Mouse (Mus musculus) gastrocnemius, adult 18-20 months (tissue): ENCODE results near the gene Rps5. TPM values are rescaled to one million over a fixed set of nuclear protein-coding genes. Genes with fewer than 3 reads are reported as not detected.
"Not testable (repeated sequence)": the region's sequence is repeated elsewhere in the genome, so short reads cannot be mapped to it uniquely, and the experiment has no call there.

ENCODE experiments used
- DNase-seq: peaks from one replicate; pipeline ENCODE4 v3.0.0; 2021; ENCODE audit warnings: low spot score
- long read RNA-seq, 2 experiments: library from polyadenylated mRNA; stranded (forward); transcript quantifications; one replicate each; pipeline ENCODE4 v2.0.0; 2021
- total RNA-seq, 2 experiments: library from RNA; stranded (reverse); gene quantifications; 2 replicates each; pipeline ENCODE4 v1.2.3; 2021

The Rps5 gene
- 100 to 1,000 TPM; 586 to 589 TPM for total RNA-seq
- long read RNA-seq, experiment 1, transcript Rps5-201 (6 exons, 761 nt): major isoform, 216 of 235 reads
- long read RNA-seq, experiment 1, partial matches to known transcripts: 17 of 235 reads
- long read RNA-seq, experiment 1, other reads (novel, unspliced or antisense): 0 of 235 reads
- long read RNA-seq, experiment 2, transcript Rps5-201 (6 exons, 761 nt): major isoform, 229 of 252 reads
- long read RNA-seq, experiment 2, partial matches to known transcripts: 21 of 252 reads
- long read RNA-seq, experiment 2, other reads (novel, unspliced or antisense): 0 of 252 reads

- peak; percentile 99 for DNase-seq
Measured at GRCm38 (mm10) chr7:12921705-12922465, at the start of gene Rps5. Gene Rps5, plus strand, starts transcription at chr7:12922290.

GRCm38 (mm10) chr7:12874301-12874700 lies 47.8 kb upstream of the Rps5 start:
- peak; percentile 8 for DNase-seq

DNA sequence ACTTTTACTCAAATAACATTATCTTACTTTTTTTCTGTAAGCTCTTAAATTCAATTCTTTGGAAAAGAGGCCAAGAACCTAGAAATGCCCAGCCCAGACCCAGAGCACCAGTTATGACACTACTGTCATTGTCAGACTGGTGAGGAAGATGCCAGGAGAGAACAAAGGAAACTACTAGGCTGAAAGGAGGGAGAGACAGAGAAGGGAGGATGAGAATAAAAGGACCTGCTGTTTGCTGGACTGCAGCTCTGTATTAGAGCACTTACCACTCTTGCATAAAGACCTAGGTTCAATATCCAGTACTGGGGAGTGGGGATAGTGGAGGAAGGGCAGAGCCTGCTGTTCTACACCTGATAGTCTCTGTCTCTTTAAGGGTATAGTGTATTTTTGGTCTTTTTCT lies 42.1 kb upstream of the Rps5 start:
- DNase-seq: no peak

DNA sequence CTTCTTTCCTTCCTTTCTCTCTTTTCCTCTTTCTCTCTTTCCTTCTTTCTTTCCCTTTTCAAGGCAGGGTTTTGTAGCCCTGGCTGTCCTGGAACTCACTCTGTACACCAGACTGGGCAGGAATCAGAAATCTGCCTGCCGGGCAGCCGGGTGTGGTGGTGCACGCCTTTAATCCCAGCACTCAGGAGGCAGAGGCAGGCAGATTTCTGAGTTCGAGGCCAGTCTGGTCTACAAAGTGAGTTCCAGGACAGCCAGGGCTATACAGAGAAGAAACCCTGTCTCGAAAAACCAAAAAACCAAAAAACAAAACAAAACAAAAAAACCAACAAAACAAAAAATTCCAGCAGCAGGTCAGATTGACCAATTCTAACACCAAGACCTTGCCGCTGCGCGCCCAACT lies 41.6 kb upstream of the Rps5 start:
- not testable (repeated sequence) for DNase-seq

GRCm38 (mm10) chr7:12880911-12881660 lies 41.0 kb upstream of the Rps5 start, which contains the start of gene Zfp128:
Gene Zfp128, plus strand, starts transcription at chr7:12881177.
- peak; percentile 95 for DNase-seq

DNA sequence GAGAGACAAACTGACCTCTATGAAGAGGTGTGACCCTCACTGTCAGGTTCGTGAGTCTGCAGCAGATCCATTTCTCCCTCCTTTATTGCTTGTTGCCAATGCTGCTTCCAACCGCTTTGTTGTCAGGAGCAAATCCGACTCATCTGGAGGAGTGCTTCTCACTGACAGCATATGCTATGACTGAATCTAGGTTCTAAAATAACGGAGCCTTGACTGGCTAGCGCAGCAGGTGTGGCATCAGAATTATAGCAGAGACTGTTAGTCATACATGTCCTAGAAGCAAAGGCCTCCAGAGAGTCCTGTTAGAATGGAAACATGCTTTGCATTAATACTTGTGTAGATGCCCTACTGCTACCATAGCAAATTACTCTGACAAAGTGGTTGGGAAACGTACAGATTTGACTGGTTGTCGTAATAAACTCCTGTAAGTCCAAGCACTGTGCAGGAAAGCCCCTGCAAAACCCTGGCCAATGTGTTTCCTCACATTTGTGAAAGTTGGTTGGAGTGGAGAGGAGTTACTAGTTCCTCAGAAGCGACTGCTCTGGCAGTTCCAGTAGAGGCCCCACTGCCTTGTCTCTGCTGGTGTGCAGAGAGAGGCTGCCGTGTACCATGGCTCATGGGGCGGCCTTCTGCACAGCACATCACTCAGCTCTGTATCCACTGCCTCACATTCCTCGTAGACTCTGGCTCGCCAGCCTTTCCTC lies 35.4 kb upstream of the Rps5 start:
- DNase-seq: no peak

GRCm38 (mm10) chr7:12887585-12887984 lies 34.5 kb upstream of the Rps5 start:
- DNase-seq: no peak

DNA sequence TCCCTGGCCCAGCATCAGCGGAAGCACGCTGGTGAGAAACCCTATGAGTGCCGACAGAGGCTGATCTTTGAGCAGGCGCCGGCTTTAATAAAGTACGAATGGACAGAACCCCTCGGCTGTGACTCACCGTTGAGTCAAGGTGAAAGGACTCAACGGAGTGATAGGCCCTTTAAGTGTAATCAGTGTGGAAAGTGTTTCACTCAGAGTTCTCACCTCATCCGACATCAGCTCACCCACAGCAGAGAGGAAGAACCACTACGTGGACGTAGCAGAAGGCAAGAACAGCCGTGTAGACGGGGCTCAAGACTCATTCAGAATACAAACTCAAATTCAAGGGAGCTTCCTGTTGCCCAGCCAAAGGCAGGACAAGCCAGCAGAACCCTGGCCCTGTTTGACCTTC lies 31.2 kb upstream of the Rps5 start:
- DNase-seq: no peak

DNA sequence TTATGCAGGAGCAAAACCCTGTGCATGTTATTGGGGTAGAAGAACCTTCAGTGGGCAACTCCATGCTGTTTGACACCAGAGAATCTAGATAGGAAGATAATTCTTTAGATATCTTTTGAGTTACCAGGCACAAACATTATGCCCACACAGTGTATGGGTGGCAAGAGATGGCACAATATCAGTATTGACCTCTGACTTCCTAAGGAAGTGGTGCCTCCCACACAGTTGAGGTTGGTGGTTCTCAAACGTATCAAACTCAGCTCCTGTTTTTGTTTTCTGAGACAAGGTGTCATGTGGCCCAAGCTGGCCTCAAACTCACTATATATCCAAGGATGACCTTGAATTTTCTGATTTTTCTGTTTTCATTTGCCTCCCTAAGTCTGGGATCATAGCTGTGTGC lies 30.8 kb upstream of the Rps5 start:
- DNase-seq: no peak

DNA sequence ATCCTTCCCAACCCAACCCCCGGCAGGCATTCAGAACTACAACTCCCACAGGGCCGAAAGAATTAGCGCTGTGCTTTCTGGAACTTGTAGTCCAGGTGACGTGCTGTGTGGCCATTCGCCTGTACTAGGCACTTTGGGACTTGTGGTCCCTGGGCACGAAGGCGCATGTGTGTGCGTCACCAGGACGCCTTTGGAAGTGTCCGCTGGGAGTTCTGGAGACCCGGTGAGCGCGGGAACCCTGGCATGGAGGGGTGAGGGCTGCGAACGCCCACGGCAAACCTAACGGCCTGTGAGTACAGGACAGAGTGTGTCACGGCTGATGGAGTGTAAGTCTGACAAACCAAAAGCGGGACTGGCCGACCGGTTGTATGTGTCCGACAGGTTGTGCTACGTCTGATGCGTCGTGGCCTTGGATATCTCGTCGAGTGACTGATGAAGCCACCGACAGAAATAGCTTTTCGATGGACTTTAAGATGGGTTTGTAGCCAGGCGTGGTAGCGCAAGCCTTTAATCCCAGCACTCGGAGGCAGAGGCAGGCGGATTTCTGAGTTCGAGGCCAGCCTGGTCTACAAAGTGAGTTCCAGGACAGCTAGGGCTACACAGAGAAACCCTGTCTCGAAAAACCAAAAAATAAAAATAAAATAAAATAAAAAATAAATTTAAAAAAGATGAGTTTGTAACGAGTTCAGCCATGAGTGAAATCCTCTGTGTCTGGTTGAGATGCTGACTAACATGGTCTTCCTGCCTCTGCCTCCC lies 24.3 kb upstream of the Rps5 start, which contains the start of gene Zscan22:
Gene Zscan22, plus strand, starts transcription at position 161 of the 756 bp plus-strand sequence.
- peak; percentile 96 for DNase-seq

- DNase-seq: no peak
Measured at GRCm38 (mm10) chr7:12901517-12901916, 20.6 kb upstream of the Rps5 start.

GRCm38 (mm10) chr7:12903623-12904022 lies 18.5 kb upstream of the Rps5 start:
- no peak for DNase-seq

- no peak for DNase-seq
Measured at GRCm38 (mm10) chr7:12905146-12905545, 16.9 kb upstream of the Rps5 start.

DNA sequence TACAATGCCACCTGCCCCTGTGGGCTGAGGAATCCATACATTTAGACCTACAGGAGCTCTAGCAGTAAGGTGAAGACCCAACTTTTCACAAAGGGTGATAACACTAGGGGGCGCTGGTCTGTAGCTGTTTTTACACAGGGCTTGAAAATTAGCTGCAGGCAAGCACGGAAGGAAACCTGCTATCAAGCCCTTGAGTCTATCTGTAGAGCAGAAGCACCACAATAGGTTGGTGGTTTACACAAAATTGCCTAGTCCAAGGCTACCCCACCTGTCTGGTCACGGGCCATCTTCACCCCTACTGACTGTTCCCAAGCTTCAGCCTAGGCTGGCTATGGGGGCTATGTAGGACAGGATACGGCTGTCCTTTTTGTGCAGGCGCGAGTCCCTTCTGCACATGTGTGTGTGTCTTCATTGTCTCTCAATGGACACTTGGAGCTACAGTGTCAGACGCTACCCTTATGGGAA lies 12.6 kb upstream of the Rps5 start:
- DNase-seq: peak; percentile 79

- DNase-seq: peak; percentile 53
Measured at GRCm38 (mm10) chr7:12910181-12910668, 11.9 kb upstream of the Rps5 start.

- DNase-seq: no peak
Measured at GRCm38 (mm10) chr7:12913556-12913955, 8.5 kb upstream of the Rps5 start.

GRCm38 (mm10) chr7:12920495-12920894 lies 1.6 kb upstream of the Rps5 start:
- not testable (repeated sequence) for DNase-seq

DNA sequence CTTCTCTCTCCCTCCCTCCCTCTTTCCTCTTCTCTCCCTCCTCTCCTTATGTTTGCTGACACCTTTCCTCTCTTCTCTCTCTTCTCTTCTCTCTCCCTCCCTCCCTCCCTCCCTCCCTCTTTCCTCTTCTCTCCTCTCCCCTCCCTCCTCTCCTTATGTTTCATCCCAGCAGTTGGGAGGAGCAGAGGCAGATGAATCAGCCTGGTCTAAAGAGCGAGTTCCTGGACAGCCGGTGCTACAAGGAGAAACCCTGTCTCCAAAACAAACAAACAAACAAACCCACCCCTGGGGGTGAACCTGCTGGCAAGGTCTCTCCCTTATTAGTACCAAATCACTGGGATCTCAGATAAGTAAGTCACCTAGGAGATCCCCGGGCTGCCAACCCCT lies 779 bp upstream of the Rps5 start:
- no peak for DNase-seq

GRCm38 (mm10) chr7:12922729-12923128 lies 639 bp downstream of the Rps5 start:
- DNase-seq: no peak

- DNase-seq: no peak
Measured at GRCm38 (mm10) chr7:12926316-12926715, 4.2 kb downstream of the Rps5 start.
